Mouse (Mus musculus): ENCODE measurements at regions not wholly inside any gene's neighbourhood (a gene's known extent, or its start where the extent isn't known, plus 50 kb on each side); places are given as distances from the start of the nearest gene placed in this dataset.
A peak's percentile ranks its signal among the peaks of the same experiment; 100 is the strongest.

DNA sequence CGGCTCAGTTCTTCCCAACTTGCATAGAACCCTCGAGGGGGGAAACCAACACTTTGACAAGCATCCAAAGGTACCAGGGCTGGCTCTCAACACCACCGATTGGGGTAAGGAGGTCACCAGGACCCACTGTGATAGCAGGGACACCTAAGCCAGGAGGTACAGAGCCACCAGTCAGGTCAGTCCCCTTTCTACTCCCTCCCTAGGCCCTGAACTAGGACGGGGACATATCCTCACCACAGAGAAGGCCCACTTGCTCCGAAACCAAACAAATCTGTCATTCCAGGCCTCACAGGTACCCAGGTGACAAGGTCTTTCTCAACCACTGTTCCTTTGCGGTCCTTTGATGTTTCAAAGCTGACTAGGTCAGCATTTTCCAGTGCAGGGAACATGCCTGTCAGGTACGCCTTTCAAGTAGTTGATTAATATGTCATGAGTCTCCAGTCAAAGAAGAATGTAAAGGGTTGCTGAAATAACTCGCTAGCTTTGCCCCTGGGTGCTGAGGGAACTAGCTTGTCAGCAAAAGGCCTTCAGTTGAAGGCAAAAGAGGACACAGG is 95.4 kb downstream of the Zfp36l1 start:
- no peak for DNase-seq (ENCODE audit: low spot score)

DNA sequence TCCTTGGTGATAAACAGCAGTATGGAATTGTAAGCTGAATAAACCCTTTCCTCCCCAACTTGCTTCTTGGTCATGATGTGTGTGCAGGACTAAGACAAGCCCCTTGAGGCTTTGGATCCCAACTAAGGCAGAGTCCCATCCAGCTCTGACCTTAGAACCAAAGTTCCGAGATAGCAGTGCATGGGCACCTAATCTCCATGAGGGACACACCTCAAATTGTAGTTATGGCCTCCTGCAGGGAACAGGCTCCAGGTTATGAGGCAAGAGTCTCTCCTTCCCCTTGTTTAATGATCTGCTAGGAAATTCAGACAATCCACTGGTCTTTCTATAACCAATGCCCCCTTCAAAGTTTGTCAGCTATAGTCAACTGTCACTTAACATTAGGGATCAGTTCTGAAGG is 96.9 kb downstream of the Zfp36l1 start:
- no peak for DNase-seq (ENCODE audit: low spot score)

DNA sequence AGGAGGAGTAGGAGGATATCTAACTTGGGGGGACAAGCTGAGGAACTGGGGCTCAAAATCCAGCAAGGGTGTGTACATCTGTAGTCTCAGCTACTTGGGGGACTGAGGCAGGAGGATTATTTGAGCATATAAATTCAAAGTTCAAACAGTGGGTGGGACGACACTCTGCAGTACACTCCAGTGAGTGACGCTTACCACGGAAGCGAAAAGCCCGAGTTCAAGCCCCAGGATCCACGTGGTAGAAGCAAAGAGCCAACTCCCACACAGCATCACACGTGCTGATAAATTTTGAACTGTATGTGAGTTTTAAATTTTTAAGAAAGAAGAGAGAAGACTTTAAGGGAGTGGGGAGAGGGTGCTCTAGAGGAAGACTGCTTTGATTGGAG is 98.2 kb downstream of the Zfp36l1 start:
- no peak for DNase-seq (ENCODE audit: low spot score)

DNA sequence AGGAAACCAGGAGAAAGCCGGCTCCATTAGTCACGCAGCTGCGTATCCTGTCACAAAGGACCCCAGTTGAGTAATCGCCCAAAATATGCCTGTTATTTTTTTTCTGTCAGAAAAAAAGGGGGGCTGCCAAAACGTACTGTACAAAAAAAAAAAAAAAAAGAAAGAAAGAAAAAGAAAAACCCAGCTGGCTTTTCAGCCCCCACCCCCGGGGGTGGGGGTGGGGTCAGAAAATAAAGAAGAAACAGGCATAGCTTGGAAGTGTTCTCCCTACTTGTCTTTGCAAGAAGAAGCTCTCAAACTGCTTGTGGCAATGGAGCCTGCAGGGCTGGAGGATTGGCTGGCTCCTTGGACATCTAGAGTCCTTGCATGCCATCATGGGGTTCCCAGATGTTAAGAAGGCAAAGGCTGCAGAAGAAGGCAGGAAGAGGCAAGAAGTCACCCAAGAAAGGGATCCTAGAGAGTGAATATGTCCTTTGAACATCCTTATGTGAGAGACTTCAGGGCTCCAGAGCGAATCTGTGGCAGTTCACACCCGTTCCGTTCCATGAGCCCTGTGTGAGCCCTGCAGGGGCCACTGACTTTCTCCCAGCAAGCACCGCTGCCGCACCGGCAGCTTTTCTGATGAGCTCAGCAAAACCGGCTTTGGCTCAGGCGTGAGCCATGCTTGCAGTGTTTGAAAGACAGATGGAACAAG is 98.8 kb downstream of the Zfp36l1 start:
- DNase-seq (ENCODE audit: low spot score), result no peak

DNA sequence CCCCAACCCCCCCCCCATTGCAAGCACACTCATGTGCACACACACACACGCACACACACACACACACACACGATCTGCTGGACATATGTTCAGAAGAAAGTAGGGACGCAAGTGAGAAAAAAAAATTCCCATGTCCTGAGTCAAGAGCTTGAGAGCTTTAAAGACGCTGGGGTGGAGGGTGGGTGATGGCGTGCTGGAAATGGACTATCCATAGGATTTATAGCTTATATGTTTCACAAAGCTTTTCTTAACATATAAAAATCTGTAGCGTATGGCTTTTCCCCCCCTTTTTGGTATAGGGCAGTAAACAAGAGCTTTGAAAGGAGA is 99.3 kb downstream of the Zfp36l1 start:
- DNase-seq (ENCODE audit: low spot score), result no peak

DNA sequence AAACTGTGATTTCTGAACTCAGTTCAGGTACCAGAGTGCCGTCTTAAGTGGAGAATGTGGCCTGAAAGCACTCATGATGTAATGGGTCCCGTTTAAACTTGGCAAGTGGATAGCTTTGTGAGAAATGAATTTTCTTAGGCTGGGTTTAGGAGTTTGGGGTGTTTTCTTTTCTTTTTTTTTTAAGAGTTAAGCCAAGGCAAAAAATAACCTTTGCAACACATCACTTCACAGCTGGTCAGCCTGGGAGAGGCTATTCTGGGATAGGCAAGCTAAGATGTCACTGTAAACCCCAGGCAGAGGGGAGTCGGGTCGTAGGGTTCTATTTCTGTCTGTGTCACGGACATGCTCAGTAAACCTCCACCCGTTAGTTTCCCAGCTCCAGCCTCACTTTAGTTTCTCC is 100.9 kb downstream of the Zfp36l1 start:
- no peak for DNase-seq (ENCODE audit: low spot score)

DNA sequence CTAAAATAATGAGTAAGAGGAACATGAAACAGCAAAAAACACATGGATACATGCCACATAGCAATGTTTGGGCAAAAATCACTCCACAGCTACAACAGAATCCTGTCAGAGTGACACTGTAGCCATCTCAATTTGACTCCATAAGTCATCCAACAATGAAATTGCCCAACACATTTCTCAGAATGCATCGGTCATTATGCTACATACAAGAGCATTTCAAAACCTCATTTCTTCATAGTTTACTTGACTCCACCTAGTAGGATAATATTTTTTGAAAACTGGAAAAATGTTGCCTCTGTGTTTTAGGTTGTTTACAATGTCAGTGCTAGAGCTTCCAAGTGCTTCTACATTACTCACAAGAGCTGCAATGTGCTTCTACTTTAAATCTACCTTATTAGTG is 101.9 kb downstream of the Zfp36l1 start:
- no peak for DNase-seq (ENCODE audit: low spot score)

DNA sequence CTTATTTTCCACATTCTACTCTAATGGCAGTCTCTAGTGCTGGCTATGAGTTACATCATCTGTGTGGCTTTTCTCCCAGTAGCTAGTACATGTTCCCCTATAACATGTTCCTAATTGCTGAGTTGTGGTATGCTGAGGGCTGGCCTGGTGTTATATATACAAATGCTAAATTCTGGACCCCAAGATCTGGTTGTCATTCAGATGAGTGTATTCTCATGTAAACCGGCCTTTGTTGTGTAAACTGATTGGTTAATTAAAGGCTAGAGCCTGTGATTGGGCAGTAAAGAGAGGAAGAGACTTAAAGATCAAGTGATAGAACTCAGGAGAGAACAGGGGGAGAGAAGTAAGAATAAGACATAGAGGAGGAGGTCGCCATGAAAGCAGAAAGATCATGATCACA is 102.6 kb downstream of the Zfp36l1 start:
- no peak for DNase-seq (ENCODE audit: low spot score)

DNA sequence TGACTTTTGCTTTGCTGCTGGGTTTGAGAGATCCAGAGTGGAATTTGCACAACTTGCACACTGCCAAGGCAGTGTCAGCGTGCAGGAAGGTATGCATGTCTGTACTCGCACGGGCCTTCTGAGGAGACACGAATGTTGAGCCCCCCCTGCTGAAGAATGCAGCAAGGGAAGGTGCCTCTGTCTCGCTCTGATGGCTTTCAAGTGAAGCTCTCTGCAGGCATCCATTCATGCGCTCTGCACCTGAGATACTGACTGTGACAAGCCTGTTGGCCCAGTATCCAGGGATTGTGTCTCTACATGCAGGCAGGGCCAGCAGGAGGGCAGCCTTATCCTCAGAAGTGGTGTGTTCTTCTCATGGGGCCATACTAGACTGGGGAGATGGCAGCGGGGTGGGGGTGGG is 105.0 kb downstream of the Zfp36l1 start:
- no peak for DNase-seq (ENCODE audit: low spot score)

DNA sequence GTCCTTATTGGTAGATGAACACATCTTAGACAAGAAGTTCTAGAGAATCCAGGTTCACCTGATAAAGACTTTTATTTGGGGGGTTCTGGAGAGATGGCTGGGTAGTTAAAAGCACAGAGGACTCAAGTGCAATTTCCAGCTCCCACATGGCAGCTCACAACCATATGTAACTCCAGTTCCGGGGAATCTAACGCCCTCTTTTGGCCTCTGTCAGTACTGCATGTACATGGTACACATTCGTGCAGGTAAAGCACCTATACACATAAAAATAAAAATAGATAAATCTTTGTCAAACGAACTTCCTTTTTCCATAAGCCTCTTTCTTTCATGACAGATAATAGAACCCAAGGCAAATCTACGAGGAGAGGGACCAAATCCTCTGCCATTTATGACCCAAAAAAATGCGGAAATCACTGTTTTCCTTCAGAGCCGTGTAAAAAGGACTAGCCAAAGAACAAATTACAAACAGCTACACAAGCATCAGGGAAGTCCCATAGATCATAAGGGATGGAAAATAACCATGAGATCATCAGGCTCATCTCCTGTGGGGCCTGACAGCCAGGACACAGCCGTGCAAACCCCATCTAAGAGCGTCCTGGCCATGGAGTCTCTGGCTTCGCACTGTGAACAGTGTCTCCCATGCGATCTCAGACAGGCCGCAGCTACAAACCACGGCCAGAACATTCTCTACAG is 107.4 kb downstream of the Zfp36l1 start:
- peak; percentile 55 for DNase-seq (ENCODE audit: low spot score)

DNA sequence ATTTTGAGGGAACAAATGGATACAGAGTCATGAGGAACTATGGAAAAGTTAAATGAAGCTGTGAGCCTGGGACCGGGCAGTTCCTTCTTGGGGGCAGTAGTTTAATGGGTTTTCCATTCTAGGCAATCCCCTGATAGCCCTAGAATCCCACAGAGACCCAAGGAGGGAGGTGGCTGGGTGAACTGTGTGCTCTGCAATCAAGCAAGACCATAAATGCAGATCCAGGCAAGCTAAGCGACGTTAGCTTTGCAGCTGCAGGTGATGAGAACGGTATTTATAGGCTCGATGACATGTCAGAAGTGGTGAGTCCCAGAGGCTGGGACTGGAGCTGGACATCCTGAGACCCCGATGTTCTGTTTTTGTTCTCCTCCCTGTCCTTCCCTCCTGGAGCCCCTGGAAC is 108.2 kb downstream of the Zfp36l1 start:
- no peak for DNase-seq (ENCODE audit: low spot score)

DNA sequence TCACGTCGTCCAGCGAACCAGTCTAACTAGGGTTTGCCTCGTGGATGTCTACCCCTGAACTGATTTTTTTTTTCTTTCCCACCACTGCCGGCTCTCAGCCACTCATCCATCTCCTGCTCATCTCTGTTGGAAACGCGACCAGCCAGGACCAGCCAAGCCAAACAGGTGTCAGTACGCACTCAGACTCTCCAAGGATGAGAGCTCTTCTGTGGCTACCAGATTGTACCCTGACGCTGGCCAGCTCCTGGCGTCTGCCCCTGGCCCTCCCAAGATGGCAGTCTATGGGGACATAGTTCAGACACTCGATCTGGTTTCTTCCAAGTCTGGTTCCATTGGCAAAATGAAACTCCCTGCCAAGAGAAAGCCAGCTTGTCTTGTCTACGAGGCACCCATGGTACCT is 109.3 kb downstream of the Zfp36l1 start:
- DNase-seq (ENCODE audit: low spot score), result no peak

DNA sequence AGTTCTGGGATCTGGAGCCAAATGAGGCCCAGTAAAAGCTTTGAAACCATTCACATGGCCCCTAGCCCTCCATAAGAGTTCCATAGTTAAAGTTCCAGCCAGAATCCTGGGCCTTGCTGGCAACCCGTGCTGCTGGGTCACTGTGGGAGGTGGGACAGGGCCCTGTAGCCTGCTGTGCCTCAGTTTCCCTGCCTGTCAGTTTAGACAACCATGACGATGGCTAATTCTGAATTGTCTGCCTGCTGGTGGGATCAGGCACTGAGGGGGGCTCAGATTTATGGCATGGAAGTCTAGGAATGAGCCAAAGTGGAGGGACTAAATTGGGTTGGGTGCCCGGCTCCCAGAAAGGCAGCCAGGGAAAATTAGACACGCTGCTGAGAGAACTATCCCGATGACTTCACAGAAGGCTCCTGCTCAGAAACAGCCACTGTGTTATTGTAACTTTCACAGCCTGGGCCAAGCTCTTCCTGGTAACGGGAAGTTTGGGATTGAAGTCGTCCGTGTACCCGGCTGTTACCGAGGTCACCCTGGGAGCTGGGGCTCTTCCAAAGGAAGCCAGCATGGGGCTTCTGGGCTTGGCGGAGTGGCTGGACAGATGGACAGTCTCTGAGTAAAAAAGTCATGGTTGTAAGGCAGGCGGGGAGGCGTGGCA is 110.2 kb downstream of the Zfp36l1 start:
- no peak for DNase-seq (ENCODE audit: low spot score)

DNA sequence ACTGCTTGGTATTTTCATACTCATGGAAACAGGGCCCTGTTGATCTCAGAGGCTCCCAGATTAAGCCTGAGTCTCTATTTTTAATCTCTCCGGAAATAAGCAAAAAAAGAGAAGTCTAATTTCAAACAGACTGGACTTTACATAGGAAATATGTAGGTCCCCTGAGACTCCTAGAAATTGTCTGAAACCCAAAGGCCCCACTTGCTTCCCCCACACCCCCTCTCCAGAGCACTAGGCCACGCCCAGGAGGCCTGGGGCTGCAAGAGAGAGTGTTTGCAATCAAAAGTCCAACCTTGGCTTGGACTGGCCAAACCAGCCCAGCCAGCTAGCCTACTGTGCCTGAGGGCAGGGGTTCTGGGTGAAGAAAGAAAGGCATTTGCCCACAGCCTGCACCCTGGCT is 111.0 kb downstream of the Zfp36l1 start:
- DNase-seq (ENCODE audit: low spot score), result peak; percentile 71

DNA sequence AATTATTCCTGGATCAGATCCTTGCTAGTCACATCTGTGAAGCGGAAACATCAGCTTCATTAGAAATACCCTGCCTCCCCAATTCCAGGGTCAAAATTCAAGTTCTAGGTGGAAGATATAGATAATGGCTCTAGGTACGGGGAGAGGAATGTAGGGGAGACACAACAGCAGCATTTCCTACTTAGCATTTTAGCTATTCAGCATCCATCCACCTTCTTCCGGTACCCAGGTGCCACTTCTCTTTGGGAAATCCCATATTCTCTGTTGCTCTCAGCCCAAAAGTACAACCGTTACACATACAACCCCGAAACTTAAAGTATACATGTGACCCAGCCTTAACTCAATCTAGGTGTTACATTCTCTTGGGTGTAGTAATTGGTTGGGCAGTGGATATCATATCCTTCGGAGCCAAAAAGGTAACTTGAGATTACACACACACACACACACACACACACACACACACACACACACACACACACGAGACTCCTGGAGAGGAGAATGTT is 112.9 kb downstream of the Zfp36l1 start:
- no peak for DNase-seq (ENCODE audit: low spot score)

DNA sequence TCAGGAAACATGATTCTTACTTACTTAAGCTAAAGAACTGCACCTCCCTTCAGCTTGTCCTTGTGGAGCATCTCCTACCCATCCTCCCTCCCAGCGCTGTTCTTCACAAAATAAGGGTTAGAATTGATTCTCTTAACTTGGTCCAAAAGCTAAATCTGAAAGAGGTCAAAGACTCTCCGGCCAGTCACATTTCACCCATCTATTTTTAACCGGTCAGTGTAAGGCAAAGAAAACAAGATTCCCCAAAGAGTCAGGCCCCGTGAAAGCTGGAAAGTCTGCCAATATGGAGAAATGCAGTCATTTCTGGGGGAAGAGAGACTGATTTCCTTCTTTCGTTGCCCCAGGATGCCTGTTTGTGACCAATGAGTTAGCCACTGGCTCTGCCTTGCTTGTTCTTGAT is 114.0 kb downstream of the Zfp36l1 start:
- peak; percentile 52 for DNase-seq (ENCODE audit: low spot score)

DNA sequence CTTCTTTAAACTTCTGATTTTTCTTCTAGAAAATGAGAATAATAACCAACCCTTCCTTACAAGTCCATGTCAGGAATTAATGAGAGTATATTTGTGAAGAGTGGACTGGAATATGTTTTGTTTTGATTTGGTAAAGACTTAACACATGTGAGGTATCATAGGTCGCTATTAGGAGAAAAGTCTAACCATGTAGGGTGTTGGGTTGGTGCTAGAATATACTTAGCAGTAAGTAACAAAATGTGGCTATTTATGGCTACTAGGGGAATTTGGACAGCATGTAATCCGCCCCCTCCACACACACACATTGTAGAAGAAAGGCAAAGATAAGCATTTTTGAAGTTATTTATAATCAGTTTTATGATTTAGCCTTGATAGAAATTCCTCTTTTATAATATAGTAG is 114.5 kb downstream of the Zfp36l1 start:
- DNase-seq (ENCODE audit: low spot score), result no peak

DNA sequence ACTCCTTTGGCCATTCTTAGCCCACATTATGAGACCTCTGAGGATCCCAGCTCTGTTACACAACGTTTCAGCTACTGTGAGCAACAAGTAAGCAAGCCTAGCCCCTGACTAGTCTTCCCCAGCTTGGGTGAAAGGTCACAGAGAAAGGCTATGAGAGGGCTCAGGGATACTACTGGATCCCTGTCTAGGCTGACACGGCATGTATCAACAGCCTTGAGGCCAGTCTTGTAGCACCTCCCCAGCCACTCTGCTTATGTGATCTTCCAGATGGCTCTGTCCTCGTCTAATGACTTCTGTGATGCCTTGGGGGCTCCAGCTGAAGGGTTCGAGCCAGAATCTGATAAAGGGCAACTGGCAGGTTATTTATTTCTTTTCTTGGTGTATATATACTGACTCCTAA is 115.6 kb downstream of the Zfp36l1 start:
- DNase-seq (ENCODE audit: low spot score), result no peak

DNA sequence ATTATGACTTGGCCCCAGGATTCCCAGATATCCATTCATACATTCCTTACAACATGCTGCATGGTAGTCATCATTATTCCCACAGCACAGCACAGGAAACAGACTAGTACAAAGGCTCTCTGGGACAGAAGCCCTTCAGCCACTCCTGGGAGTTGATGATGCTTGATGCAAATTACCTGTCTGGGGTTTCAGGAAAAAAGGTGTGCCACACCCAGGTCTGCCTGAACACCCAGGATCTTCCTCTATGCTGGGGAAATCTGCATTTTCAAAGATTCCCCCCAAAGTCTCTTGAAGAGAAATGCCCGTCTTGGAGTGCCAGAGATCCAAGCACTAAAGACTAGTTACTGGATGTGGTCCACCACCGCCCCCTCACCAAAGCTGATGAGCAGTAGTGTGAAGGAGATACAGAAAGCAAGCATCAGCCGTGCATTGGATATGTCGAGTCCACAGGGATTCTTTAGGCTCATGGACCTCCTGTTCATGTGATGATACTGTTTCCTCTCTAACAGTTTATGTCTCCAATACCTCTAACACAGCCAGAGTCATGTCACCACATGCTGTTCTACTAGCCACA is 117.2 kb downstream of the Zfp36l1 start:
- DNase-seq (ENCODE audit: low spot score), result no peak

DNA sequence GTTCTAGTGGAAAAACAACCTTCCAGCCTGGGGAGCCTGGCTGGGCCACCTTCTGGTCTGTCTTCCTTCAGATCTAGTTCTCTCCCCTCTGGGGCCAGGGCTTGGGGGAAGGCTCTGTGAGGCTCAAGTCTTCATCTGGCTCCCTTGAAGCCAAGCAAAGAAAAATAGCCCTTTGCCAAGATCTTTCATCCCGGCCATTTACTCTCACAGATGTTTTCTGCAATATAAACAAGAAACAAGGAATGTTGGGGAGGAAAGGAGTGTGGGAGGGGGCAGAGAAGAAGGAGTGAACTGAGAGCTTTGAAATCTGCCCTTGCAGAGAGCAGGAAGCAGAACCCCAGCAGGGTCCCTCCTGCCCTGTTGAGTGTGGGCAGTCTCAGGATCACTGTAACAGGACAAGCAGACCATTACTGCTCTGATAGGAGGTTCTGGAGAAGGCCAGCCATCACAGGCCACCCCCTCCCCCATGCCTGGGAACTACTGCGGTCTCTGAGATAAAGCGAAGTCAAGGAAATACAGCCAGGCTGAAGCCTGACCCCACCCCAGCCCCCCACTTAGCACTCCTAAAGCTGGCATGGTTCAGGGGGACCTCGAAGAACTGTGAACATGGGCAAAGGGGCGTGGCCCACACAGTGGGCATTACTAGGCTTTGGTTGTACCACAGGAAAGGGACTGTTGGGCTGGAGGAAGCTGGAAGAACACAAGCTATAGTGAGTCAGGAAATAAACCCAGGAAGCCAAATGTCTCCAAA is 118.8 kb downstream of the Zfp36l1 start:
- no peak for DNase-seq (ENCODE audit: low spot score)

DNA sequence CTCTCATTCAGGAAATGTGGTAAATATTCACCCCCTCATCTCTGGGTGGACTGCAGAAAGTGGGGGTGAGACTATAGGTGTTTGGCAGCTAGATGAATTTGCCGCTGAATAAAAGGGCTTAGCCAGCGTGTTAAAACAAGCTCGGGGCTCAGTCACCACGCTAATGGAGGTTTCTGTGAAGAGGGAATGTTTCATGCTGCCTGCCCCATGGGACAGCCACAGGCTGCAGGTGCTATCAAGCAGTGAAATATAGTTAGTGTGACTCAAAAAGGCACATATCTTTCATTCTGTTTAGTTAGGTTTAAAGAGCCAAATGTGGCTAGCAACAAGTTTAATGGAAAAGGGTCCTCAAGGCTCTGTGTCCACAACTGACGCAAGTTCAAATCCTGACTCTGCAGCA is 121.5 kb downstream of the Zfp36l1 start:
- DNase-seq (ENCODE audit: low spot score), result no peak

DNA sequence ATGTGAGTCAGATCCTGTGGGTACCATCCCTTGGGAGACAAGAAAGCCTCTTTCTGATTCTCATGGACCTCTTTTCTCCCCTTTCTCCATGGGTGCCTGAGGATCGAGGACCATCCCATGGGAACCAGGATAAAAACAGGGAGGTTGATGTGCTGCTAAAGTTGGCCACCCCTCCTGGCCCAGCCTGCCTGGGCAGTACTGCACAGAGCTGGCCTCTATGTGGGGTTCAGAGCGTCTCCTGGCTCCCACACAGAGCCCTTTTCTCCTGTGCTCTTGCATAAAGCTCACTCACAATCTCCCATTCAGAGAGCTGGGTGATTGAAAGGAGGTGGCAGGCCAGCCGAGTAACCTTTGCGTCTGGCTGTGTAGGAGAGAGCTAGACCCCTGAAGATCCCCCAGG is 122.1 kb downstream of the Zfp36l1 start:
- no peak for DNase-seq (ENCODE audit: low spot score)
